Mouse (Mus musculus) CH12F3 (cell line): Measurements from ENCODE around the gene Cenpn.

Experiments
- in situ Hi-C: fragments of 300-500 bp; cut with MboI; formaldehyde crosslinking; loops from 2 replicates; pipeline ENCODE4 v1.14.3; 2020; ENCODE audit warnings: low sequenced_read_pairs

Gene Cenpn

GRCm38 (mm10) chr8:116921337-116922059 is at the start of gene Cenpn, which contains the start of gene Cmc2:
Gene Cenpn (plus strand): TSS chr8:116921730.
Gene Cmc2 (minus strand): TSS chr8:116921455.
- in situ Hi-C loops = no loop called here

- in situ Hi-C loops = no loop called here
Observed at GRCm38 (mm10) chr8:116872761-116873342, 48.7 kb upstream of the Cenpn start.

GRCm38 (mm10) chr8:116873586-116873985 is 47.9 kb upstream of the Cenpn start:
- in situ Hi-C loops = no loop called here

- in situ Hi-C loops = no loop called here
Observed at GRCm38 (mm10) chr8:116873986-116874385, 47.5 kb upstream of the Cenpn start.

- in situ Hi-C loops = no loop called here
Observed at GRCm38 (mm10) chr8:116875798-116876450, 45.6 kb upstream of the Cenpn start.

- in situ Hi-C loops = no loop called here
Observed at GRCm38 (mm10) chr8:116881396-116881795, 40.1 kb upstream of the Cenpn start.

GRCm38 (mm10) chr8:116887813-116888212 is 33.7 kb upstream of the Cenpn start:
- in situ Hi-C loops = no loop called here

GRCm38 (mm10) chr8:116891446-116891845 is 30.1 kb upstream of the Cenpn start:
- in situ Hi-C loops = no loop called here

GRCm38 (mm10) chr8:116892130-116892529 is 29.4 kb upstream of the Cenpn start:
- in situ Hi-C loops = no loop called here

GRCm38 (mm10) chr8:116892636-116893035 is 28.9 kb upstream of the Cenpn start:
- in situ Hi-C loops = no loop called here

- in situ Hi-C loops = no loop called here
Observed at GRCm38 (mm10) chr8:116893938-116894337, 27.6 kb upstream of the Cenpn start.

GRCm38 (mm10) chr8:116895521-116895920 is 26.0 kb upstream of the Cenpn start:
- in situ Hi-C loops = no loop called here

- in situ Hi-C loops = no loop called here
Observed at GRCm38 (mm10) chr8:116904736-116905135, 16.8 kb upstream of the Cenpn start.

- in situ Hi-C loops = no loop called here
Observed at GRCm38 (mm10) chr8:116905252-116905651, 16.3 kb upstream of the Cenpn start.

- in situ Hi-C loops = no loop called here
Observed at GRCm38 (mm10) chr8:116905836-116906235, 15.7 kb upstream of the Cenpn start.

- in situ Hi-C loops = no loop called here
Observed at GRCm38 (mm10) chr8:116921005-116921336, 559 bp upstream of the Cenpn start.

GRCm38 (mm10) chr8:116922060-116922757 is 679 bp downstream of the Cenpn start:
- in situ Hi-C loops = no loop called here

- in situ Hi-C loops = no loop called here
Observed at GRCm38 (mm10) chr8:116923526-116923925, 2.0 kb downstream of the Cenpn start.

- in situ Hi-C loops = no loop called here
Observed at GRCm38 (mm10) chr8:116927880-116928279, 6.3 kb downstream of the Cenpn start.

- in situ Hi-C loops = no loop called here
Observed at GRCm38 (mm10) chr8:116928588-116928987, 7.1 kb downstream of the Cenpn start.

- in situ Hi-C loops = no loop called here
Observed at GRCm38 (mm10) chr8:116934976-116935375, 13.4 kb downstream of the Cenpn start.

- in situ Hi-C loops = no loop called here
Observed at GRCm38 (mm10) chr8:116935506-116935905, 14.0 kb downstream of the Cenpn start.
